Mouse (Mus musculus): Measurements from ENCODE around the gene Cntfr.

The Cntfr gene

GRCm38 (mm10) chr4:41641199-41641822 lies 55.6 kb downstream of the Cntfr start:
- no peak for DNase-seq

- peak; percentile 99 for DNase-seq
These were observed 56.9 kb downstream of the Cntfr start, which contains the start of gene Enho for GRCm38 (mm10) chr4:41639913-41640507. Enho (minus strand) TSS chr4:41640324.

- peak; percentile 91 for DNase-seq
These were observed 57.6 kb downstream of the Cntfr start for GRCm38 (mm10) chr4:41639214-41639841.

GRCm38 (mm10) chr4:41638828-41639213 lies 58.1 kb downstream of the Cntfr start:
- peak; percentile 92 for DNase-seq

GRCm38 (mm10) chr4:41638186-41638731 lies 58.6 kb downstream of the Cntfr start:
- peak; percentile 89 for DNase-seq

GRCm38 (mm10) chr4:41636882-41637635 lies 59.8 kb downstream of the Cntfr start:
- peak; percentile 92 for DNase-seq

GRCm38 (mm10) chr4:41636366-41636765 lies 60.5 kb downstream of the Cntfr start:
- DNase-seq, result peak; percentile 92

- no peak for DNase-seq
These were observed 61.0 kb downstream of the Cntfr start for GRCm38 (mm10) chr4:41635906-41636305.

- peak; percentile 83 for DNase-seq
These were observed 61.7 kb downstream of the Cntfr start for GRCm38 (mm10) chr4:41635224-41635623.

- DNase-seq, result no peak
These were observed 62.3 kb downstream of the Cntfr start for GRCm38 (mm10) chr4:41634631-41635030.

- DNase-seq, result peak; percentile 88
These were observed 63.9 kb downstream of the Cntfr start for GRCm38 (mm10) chr4:41633001-41633400.

- peak; percentile 97 for DNase-seq
These were observed 65.5 kb downstream of the Cntfr start for GRCm38 (mm10) chr4:41631390-41631789.

GRCm38 (mm10) chr4:41630196-41630595 lies 66.7 kb downstream of the Cntfr start:
- no peak for DNase-seq

GRCm38 (mm10) chr4:41628202-41628927 lies 68.5 kb downstream of the Cntfr start:
- peak; percentile 95 for DNase-seq

GRCm38 (mm10) chr4:41622071-41622470 lies 74.8 kb downstream of the Cntfr start:
- no peak for DNase-seq

GRCm38 (mm10) chr4:41618916-41619746 lies 77.8 kb downstream of the Cntfr start:
- peak; percentile 97 for DNase-seq

- no peak for DNase-seq
These were observed 81.0 kb downstream of the Cntfr start for GRCm38 (mm10) chr4:41615661-41616599.

- peak; percentile 96 for DNase-seq
These were observed 82.7 kb downstream of the Cntfr start for GRCm38 (mm10) chr4:41614156-41614555.

- DNase-seq, result no peak
These were observed 84.7 kb downstream of the Cntfr start for GRCm38 (mm10) chr4:41612166-41612565.

- DNase-seq, result no peak
These were observed 86.3 kb downstream of the Cntfr start for GRCm38 (mm10) chr4:41610594-41610980.

All from heart, adult 11 months (tissue).